Mouse (Mus musculus): ENCODE results near the gene Cand2. TPM values are rescaled to one million over a fixed set of nuclear protein-coding genes. Genes with fewer than 3 reads are reported as not detected.
A peak's percentile ranks its signal among the peaks of the same experiment; 100 is the strongest.

The Cand2 gene
- polyA plus RNA-seq, 1 experiment from 2014 or later, result 33.6 TPM

DNA sequence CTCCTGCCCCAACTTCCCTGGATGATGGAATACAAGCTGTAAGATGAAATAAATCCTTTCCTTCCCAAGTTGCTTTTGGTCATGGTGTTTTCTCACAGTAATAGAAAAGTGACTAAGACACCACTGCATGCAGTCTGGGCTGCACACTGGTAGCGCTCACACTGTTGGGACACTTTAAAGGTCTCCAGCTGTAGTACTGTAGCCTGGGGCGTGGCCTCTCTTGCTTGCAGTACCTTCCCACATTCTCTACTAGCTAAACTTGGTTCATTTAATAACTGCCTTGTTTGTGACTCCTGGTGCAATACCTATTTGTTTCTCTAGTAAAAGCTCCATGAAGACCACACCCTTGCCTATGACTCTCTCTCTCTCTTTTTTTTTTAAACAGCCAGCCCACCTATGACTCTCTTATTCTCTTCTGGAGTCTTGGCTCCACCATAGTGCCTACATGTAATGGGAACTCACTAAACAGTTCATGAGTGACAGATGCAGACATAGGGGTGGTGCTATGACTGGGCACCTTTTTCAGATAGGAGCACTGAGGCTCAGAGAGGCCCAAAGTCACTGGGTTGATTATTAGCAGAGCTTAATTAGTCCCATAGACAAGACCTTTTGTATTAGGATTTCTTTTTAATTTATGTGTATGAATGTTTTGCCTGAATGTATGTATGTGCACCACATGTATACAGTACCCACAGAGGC, 58.0 kb downstream of the Cand2 start:
- Histone ChIP-seq H3K36me3 (no peaks in the 10 kb centered on the region), H3K4me1 (no peaks in the 10 kb centered on the region), H3K27me3 (no peaks in the 10 kb centered on the region), H3K4me2 (replicated peaks) (no peak overlapping the region), H3K9ac (no peak overlapping the region), H3K9me3 (replicated peaks) (no peaks in the 10 kb centered on the region), H3K27ac (replicated peaks) (no peak overlapping the region), H3K4me3 (replicated peaks) (no peak overlapping the region)
- WGBS, result 78% methylated on average over 2 of the region's 2 CpGs
- ATAC-seq (ENCODE audit: insufficient number of reproducible peaks, low FRiP score, low TSS enrichment, low read depth), result no peak

DNA sequence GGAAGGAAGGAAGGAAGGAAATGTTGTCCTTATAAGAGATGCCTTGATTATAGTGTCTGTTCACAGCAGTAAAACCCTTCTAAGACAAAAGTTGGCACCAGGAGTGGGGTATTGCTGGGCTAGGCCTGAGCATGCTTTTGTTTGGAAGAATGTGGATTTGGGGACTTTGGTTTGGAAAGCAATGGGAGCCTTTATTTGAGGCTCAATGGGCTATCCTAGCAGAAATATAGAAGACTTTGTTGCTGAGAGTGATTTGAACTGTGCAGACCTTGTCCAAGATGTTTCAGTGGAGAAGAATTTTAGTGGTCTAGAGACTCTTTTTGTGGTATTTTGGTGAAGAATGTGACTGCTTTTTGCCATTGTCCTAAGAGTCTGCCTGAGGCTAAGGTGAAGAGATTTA, 59.5 kb downstream of the Cand2 start:
- Histone ChIP-seq H3K27ac (replicated peaks) (no peak overlapping the region), H3K9me3 (replicated peaks) (no peaks in the 10 kb centered on the region), H3K36me3 (no peaks in the 10 kb centered on the region), H3K4me2 (replicated peaks) (no peak overlapping the region), H3K9ac (no peak overlapping the region), H3K4me1 (peaks cover 9% of the 10 kb centered on the region; the same call in 1 of the 2 replicates), H3K27me3 (no peaks in the 10 kb centered on the region), H3K4me3 (replicated peaks) (no peak overlapping the region)
- no peak for ATAC-seq (ENCODE audit: insufficient number of reproducible peaks, low FRiP score, low TSS enrichment, low read depth)

DNA sequence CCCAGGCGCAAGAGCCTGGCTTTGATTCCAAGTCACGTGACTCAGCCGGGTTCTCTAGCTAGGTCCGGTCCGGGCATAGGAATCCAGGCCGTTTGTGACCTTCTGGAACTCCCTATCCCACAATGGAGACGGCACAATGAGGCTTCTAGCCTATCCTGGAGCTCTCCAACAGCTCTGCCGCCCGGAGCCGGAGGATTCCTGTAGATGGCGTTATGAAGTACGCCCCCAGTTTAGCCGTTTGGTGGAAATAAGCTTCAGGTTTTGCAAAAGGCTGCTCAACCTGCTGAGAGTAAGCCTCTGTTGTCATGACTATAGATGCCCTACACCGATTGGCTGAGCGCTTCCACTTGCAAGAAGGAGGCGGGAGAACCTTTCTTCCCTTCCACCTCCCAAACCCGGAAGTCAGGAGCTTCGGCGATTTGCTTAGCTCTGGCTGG, 63.8 kb downstream of the Cand2 start, which contains the start of gene Efcab12:
Gene Efcab12 (minus strand): TSS at position 252 of the 437 bp plus-strand sequence.
- peak; percentile 80 for ATAC-seq (ENCODE audit: insufficient number of reproducible peaks, low FRiP score, low TSS enrichment, low read depth)
- H3K4me3 ChIP-seq (replicated peaks), result peak within 1 kb of the TSS; percentile 37
- no peak within 1 kb of the TSS for H3K9ac ChIP-seq
- H3K4me1 ChIP-seq, result peaks cover 9% of the 10 kb centered on the region; the same call in 1 of the 2 replicates
- H3K36me3 ChIP-seq, result peaks cover 16% of the 10 kb centered on the region
- no peaks in the 10 kb centered on the region for H3K9me3 ChIP-seq (replicated peaks)
- no peak within 1 kb of the TSS for H3K27ac ChIP-seq (replicated peaks)
- H3K4me2 ChIP-seq (replicated peaks), result peak within 1 kb of the TSS; percentile 69
- no peaks in the 10 kb centered on the region for H3K27me3 ChIP-seq
- WGBS, result 2% methylated on average over 19 of the region's 19 CpGs

DNA sequence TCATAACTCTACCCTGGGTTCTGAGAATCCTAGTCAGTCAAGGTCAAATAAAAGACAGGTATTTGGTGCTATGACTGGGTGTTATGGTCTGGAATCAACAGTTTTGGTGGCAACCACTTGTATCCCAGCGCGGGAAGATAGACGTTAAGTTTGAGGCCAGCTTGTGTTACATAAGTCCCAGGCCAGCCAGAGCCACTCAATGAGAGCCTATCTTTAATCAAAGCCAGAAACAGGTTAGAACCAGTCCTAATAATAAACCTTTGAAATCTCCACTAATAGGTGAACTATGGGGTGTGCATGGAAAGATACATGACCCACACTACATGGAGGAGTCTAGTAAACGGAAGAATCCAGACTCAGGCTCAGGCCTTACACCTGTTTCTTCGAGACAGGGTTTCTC, 64.4 kb downstream of the Cand2 start:
- Histone ChIP-seq H3K36me3 (peaks cover 22% of the 10 kb centered on the region), H3K27ac (replicated peaks) (no peak overlapping the region), H3K9ac (no peak overlapping the region), H3K27me3 (no peaks in the 10 kb centered on the region), H3K9me3 (replicated peaks) (no peaks in the 10 kb centered on the region), H3K4me3 (replicated peaks) (peak overlapping the region; percentile 37), H3K4me2 (replicated peaks) (peak overlapping the region; percentile 69), H3K4me1 (peaks cover 9% of the 10 kb centered on the region; the same call in 1 of the 2 replicates)
- ATAC-seq (ENCODE audit: insufficient number of reproducible peaks, low FRiP score, low TSS enrichment, low read depth), result no peak
- 58% methylated on average over 5 of the region's 5 CpGs for WGBS

DNA sequence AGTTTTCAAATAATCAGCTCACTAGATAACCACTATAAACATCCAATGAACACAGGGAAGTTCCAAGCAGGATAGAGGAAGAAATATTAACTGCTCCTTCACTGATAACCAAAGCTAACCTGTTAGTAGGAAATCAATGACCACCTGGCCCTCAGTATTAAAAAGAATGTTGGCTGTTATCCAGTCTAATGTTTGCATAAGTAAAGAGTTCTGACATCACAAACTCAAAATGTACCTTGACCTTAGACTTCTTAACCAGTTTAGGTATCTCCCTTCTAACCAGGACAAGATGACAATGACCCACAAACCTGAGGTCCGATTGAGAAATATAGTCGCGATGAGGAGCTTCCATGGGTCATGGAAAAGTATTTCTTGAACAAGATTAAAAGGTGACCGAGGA, 70.7 kb downstream of the Cand2 start:
- Histone ChIP-seq H3K4me1 (0 out of 2 replicates have a peak, but pooled peaks cover 3% of the 10 kb centered on the region), H3K9ac (no peak overlapping the region), H3K27ac (replicated peaks) (no peak overlapping the region), H3K36me3 (peaks cover 48% of the 10 kb centered on the region), H3K27me3 (no peaks in the 10 kb centered on the region), H3K4me2 (replicated peaks) (no peak overlapping the region), H3K4me3 (replicated peaks) (no peak overlapping the region), H3K9me3 (replicated peaks) (no peaks in the 10 kb centered on the region)
- 96% methylated on average over 4 of the region's 4 CpGs for whole genome bisulfite sequencing
- no peak for ATAC-seq (ENCODE audit: insufficient number of reproducible peaks, low FRiP score, low TSS enrichment, low read depth)

DNA sequence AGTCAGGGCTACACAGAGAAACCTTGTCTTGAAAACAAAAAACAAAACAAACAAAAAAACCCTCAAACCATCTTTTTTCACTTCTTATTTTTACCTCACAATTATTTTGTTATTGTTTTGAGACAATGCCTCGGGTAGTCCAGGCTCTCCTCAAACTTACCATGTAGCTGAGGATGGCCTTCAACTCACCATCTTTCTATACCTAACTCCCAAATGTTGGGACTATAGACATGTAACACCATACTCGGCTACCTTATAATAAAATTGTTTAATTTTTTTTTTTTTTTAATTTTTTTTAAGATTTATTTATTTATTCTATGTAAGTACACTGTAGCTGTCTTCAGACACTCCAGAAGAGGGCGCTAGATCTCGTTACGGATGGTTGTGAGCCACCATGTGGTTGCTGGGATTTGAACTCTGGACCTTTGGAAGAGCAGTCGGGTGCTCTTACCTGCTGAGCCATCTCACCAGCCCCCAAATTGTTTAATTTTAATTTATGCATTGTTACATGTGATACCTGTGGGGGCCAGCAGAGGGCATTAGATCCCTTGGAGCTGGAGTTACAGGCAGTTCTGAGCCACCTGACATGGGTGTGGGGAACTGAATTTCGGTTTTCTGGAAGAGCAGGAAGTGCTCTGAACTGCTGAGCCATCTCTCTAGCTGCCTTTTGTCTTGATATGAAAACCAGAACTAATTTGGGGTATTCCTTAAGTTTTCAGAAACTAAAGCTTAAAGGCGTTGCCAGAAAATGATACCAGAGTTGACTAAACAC, 72.5 kb downstream of the Cand2 start:
- no peak overlapping the region for H3K4me3 ChIP-seq (replicated peaks)
- ATAC-seq (ENCODE audit: insufficient number of reproducible peaks, low FRiP score, low TSS enrichment, low read depth), result no peak
- WGBS, result 37% methylated on average over 8 of the region's 8 CpGs
- no peak overlapping the region for H3K4me2 ChIP-seq (replicated peaks)
- H3K4me1 ChIP-seq, result 0 out of 2 replicates have a peak, but pooled peaks cover 5% of the 10 kb centered on the region
- no peaks in the 10 kb centered on the region for H3K27me3 ChIP-seq
- H3K27ac ChIP-seq (replicated peaks), result 0 out of 2 replicates have a peak overlapping the region, but pooled peaks have one; percentile 34
- H3K9ac ChIP-seq, result no peak overlapping the region
- H3K9me3 ChIP-seq (replicated peaks), result no peaks in the 10 kb centered on the region
- H3K36me3 ChIP-seq, result peaks cover 48% of the 10 kb centered on the region

DNA sequence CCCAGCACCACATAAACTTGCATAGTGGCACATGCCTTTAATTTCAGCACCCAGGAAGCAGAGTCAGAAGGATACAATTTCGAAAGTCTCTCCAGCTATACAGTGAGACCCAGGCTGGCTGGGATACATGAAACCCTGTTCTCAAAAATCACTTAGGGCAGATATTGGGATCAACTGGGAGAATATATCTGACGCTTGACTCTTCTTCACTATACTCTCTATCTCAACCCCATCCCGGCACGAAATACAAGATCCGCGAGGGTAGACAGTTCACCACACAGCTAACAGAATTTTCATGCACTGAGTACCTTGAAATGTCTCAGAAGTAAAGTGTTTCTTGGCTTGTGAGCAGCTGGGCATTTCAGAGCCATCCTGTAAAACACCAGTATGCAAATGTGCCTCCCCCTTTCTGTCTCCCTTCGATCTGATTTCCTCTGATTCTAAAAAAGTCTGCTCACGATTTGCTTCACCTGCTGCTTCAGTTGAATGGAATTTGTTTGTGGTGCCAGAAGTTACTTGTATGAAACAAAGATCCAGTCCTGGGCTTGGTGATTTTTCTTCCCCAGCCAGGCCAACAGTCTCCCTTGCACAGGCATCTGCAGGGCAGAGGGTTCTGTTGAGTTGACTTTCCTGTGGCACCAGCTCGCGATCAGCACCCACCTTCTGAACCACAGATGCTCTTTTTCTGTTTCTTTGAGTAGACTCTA, 74.4 kb downstream of the Cand2 start:
- Histone ChIP-seq H3K27me3 (no peaks in the 10 kb centered on the region), H3K4me1 (peaks cover 15% of the 10 kb centered on the region; the same call in 1 of the 2 replicates), H3K27ac (replicated peaks) (no peak overlapping the region; the same call in 1 of the 2 replicates), H3K9ac (no peak overlapping the region), H3K36me3 (peaks cover 29% of the 10 kb centered on the region), H3K9me3 (replicated peaks) (no peaks in the 10 kb centered on the region), H3K4me3 (replicated peaks) (no peak overlapping the region), H3K4me2 (replicated peaks) (no peak overlapping the region)
- 85% methylated on average over 10 of the region's 10 CpGs for WGBS
- no peak for ATAC-seq (ENCODE audit: insufficient number of reproducible peaks, low FRiP score, low TSS enrichment, low read depth)

DNA sequence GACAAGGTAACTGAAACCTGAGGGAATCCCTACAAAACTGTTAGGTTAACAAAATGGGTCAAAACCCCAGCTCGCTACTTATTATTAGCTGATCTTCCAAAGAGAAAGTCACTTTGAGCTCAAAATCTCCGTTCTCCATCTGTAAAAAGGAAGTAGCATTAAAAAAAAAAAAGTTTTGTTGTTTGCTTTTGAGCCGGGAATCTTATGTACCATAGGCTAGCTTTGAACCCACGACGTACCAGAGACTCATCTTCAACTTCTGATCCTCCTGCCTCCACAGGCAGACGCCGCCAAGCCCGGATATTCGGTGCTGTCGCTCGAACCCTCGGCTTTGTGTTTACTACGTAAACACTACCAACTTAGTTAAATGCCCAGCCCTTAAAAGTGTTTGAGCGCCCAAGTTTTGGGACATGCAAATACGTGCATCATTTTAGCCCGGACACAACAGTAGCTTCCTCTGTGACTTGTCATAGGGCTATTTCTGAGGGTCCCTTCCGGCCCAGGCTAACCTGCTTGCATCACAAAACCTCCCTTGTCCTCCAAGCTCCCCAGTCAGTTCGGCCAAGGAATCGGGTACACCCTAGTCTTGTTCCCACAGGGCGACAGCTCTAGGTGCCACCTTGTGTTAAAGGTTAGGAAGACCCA, 78.2 kb downstream of the Cand2 start:
- H3K36me3 ChIP-seq, result peaks cover 17% of the 10 kb centered on the region; the same call in 1 of the 2 replicates
- ATAC-seq (ENCODE audit: insufficient number of reproducible peaks, low FRiP score, low TSS enrichment, low read depth), result no peak
- H3K4me1 ChIP-seq, result peaks cover 31% of the 10 kb centered on the region
- peak overlapping the region; percentile 74 for H3K4me2 ChIP-seq (replicated peaks)
- H3K9ac ChIP-seq, result peak overlapping the region; percentile 44
- H3K27ac ChIP-seq (replicated peaks), result peak overlapping the region; percentile 83
- H3K4me3 ChIP-seq (replicated peaks), result peak overlapping the region; percentile 69
- no peaks in the 10 kb centered on the region for H3K9me3 ChIP-seq (replicated peaks)
- WGBS, result 5% methylated on average over 20 of the region's 20 CpGs
- no peaks in the 10 kb centered on the region for H3K27me3 ChIP-seq

DNA sequence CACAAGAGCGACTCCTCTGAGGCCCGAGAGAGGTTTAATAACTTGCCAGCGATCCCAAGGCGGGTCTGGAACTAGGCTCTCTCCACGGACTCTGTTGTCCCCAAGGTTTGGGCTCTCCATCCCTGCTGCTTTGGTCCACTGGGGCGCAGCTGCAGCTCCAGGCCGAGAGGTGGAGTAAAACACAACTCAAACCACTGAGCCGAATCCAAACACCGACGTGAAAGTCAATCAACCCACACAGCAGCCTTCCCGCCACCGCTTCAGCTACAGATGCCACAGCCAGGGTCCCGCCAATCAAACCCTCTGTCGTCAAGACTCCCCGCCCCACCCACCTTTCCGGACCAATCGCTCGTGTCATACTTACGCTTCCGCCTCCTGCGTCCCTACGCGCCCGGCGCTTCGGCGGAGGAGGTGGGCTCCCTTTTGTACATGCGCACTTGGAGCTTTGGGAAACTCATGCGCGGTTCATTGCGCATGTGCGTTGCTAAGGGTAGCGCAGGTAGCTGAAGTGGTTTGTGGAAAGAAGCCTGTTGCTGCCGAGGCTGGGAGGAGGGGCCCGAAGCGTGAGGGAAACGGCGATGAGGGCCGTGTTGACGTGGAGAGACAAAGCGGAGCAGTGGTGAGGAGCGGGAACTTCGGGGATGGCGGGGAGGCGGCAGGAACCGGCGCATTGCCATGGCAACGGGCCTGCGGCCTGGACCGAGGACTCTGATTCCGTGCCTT, 78.9 kb downstream of the Cand2 start, which contains the start of the genes Mbd4 and Ift122:
Gene Mbd4 (minus strand): TSS at position 281 of the 723 bp plus-strand sequence.
Gene Ift122 (plus strand): TSS at position 380 of the 723 bp plus-strand sequence.
- Histone ChIP-seq H3K4me1 (peaks cover 31% of the 10 kb centered on the region), H3K27me3 (no peaks in the 10 kb centered on the region), H3K27ac (replicated peaks) (peak within 1 kb of the TSS; percentile 89), H3K4me2 (replicated peaks) (peak within 1 kb of the TSS; percentile 74), H3K36me3 (peaks cover 13% of the 10 kb centered on the region; the same call in 1 of the 2 replicates), H3K9ac (peak within 1 kb of the TSS; percentile 48), H3K9me3 (replicated peaks) (no peaks in the 10 kb centered on the region), H3K4me3 (replicated peaks) (peak within 1 kb of the TSS; percentile 69)
- ATAC-seq (ENCODE audit: insufficient number of reproducible peaks, low FRiP score, low TSS enrichment, low read depth), result peak; percentile 96
- WGBS, result under 1% methylated on average over 51 of the region's 51 CpGs

DNA sequence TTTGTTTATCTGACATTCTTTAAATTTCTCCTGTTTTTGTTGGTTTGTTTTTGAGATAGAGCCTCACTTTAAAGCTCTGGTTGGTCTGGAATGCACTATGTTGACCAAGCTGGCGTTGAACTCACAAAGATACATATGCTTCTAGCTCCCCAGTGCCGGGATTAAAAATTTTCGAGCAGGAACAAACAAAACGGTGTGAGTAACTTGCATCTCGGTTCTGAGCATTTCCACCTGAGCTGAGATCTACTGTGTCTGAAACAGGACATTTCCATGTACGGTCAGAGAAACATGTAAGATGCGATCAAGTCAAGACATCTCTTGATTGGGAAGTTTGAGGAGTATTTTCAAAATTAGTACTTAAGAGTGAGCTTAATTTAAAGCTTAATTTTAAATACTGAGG, 79.6 kb downstream of the Cand2 start:
- Histone ChIP-seq H3K4me2 (replicated peaks) (peak overlapping the region; percentile 74), H3K9ac (no peak overlapping the region), H3K27ac (replicated peaks) (peak overlapping the region; percentile 89), H3K4me3 (replicated peaks) (peak overlapping the region; percentile 69), H3K36me3 (peaks cover 8% of the 10 kb centered on the region; the same call in 1 of the 2 replicates), H3K9me3 (replicated peaks) (no peaks in the 10 kb centered on the region), H3K27me3 (no peaks in the 10 kb centered on the region), H3K4me1 (peaks cover 31% of the 10 kb centered on the region)
- 41% methylated on average over 7 of the region's 7 CpGs for WGBS
- ATAC-seq (ENCODE audit: insufficient number of reproducible peaks, low FRiP score, low TSS enrichment, low read depth), result no peak

All from embryonic facial prominence, embryonic 15.5 days (tissue).